Mouse (Mus musculus) liver, embryonic 14.5 days (tissue): ENCODE results near the gene Heatr5a. TPM values are rescaled to one million over a fixed set of nuclear protein-coding genes. Genes with fewer than 3 reads are reported as not detected.
A peak's percentile ranks its signal among the peaks of the same experiment; 100 is the strongest.

Source experiments
- ATAC-seq: fragments of 200-750 bp; cut with Nextera tagmentation; 2 replicates; pipeline ENCODE4 v1.8.0; 2017; ENCODE audit warnings: moderate number of reproducible peaks, mild to moderate bottlenecking, moderate library complexity; ENCODE audit not compliant: insufficient read depth
- DNase-seq, 3 experiments: peaks; one replicate each; pipeline ENCODE4 v3.0.0-alpha.2; 2012 to 2013; ENCODE audit warnings: low read depth in 3 of 3, low spot score in 3 of 3
- H3K27ac ChIP-seq: fragments of 300-500 bp; sonication (generic); 2 replicates; pipeline ENCODE4 v1.5.1; 2014; ENCODE audit warnings: moderate library complexity, mild to moderate bottlenecking, control low read depth, inconsistent platforms
- H3K27me3 ChIP-seq: fragments of 300-500 bp; sonication (generic); 2 replicates; pipeline ENCODE4 v1.6.1; 2014; ENCODE audit warnings: mild to moderate bottlenecking, low read length, moderate library complexity; ENCODE audit not compliant: control insufficient read depth, insufficient read depth
- H3K36me3 ChIP-seq: fragments of 300-500 bp; sonication (generic); replicated peaks from 2 replicates; pipeline ENCODE4 v1.6.1; 2014; ENCODE audit warnings: low read depth; ENCODE audit not compliant: control insufficient read depth, insufficient read depth
- H3K4me1 ChIP-seq, 2 experiments: fragments of 200-500 bp in 1 of 2; fragments of 300-500 bp in 1 of 2; sonication (generic) in 1 of 2; replicated peaks; 2 replicates each; pipeline ENCODE4 v1.6.1; 2012 to 2014; ENCODE audit warnings: antibody characterized with exemption in 1 of 2, inconsistent platforms in 1 of 2, low read length in 1 of 2; ENCODE audit not compliant: control insufficient read depth in 2 of 2, insufficient read depth in 2 of 2
- H3K4me2 ChIP-seq: fragments of 300-500 bp; sonication (generic); 2 replicates; pipeline ENCODE4 v1.6.1; 2014; ENCODE audit warnings: low read depth, mild to moderate bottlenecking, control low read depth, moderate library complexity
- H3K4me3 ChIP-seq, 2 experiments: fragments of 200-500 bp in 1 of 2; fragments of 300-500 bp in 1 of 2; sonication (generic) in 1 of 2; 2 replicates each; pipeline ENCODE4 v1.5.1; 2012 to 2014; ENCODE audit warnings: low read depth in 2 of 2, low read length in 2 of 2, mild to moderate bottlenecking in 2 of 2, control low read depth in 1 of 2, inconsistent platforms in 1 of 2, moderate library complexity in 1 of 2; ENCODE audit not compliant: insufficient read depth in 1 of 2
- H3K9ac ChIP-seq: fragments of 300-500 bp; sonication (generic); replicated peaks from 2 replicates; pipeline ENCODE4 v1.6.1; 2014; ENCODE audit warnings: mild to moderate bottlenecking, control low read depth, moderate library complexity
- H3K9me3 ChIP-seq: fragments of 300-500 bp; sonication (generic); 2 replicates; pipeline ENCODE4 v1.6.1; 2016; ENCODE audit warnings: low read length, mixed read lengths; ENCODE audit not compliant: control insufficient read depth
- CTCF ChIP-seq: IDR thresholded peaks from 2 replicates; pipeline ENCODE4 v1.5.1; 2016; ENCODE audit warnings: antibody characterized with exemption, low read depth, control low read depth
- EP300 ChIP-seq: IDR thresholded peaks from 2 replicates; pipeline ENCODE4 v1.6.1; 2016; ENCODE audit warnings: antibody characterized with exemption, low read depth
- WGBS: fragments of 180-500 bp; shearing (Covaris S2); extraction: QIAGEN DNeasy Blood & Tissue Kit; methylation state at CpG from one replicate; pipeline ENCODE4 v1.1.7; 2014; ENCODE audit not compliant: insufficient replicate concordance; 5-methylcytosine and 5-hydroxymethylcytosine counted together
- polyA plus RNA-seq, 2 experiments: library from polyadenylated mRNA; depleted of rRNA in 1 of 2; stranded (reverse) in 1 of 2; unstranded in 1 of 2; fragments of >200 nt; fragmentation: Nextera tagmentation in 1 of 2; extraction: Ambion mirVana in 1 of 2; gene quantifications; 2 replicates each; pipeline versions ENCODE4 v1.2.1 to v1.2.3; 2012 to 2014

Gene Heatr5a
- polyA plus RNA-seq, 2 experiments, result 5.6 to 8.2 TPM

- Histone ChIP-seq H3K4me2 (no peak overlapping the region), H3K36me3 (peaks cover 13% of the 10 kb centered on the region), H3K27ac (no peak overlapping the region), H3K4me1 (peaks cover 7 to 10% of the 10 kb centered on the region in 2 experiments), H3K4me3 (no peak overlapping the region), H3K9ac (no peak overlapping the region), H3K27me3 (no peaks in the 10 kb centered on the region), H3K9me3 (no peaks in the 10 kb centered on the region)
- ATAC-seq (no peak), DNase-seq (peak; percentile 27 to 52 (median 46))
- WGBS, result 21% methylated on average over 4 of the region's 4 CpGs
- TF ChIP-seq CTCF (peak; percentile 68), EP300 (no peak)
These were observed 30.4 kb upstream of the Heatr5a start for GRCm38 (mm10) chr12:52001544-52001943.

GRCm38 (mm10) chr12:51998366-51998932 lies 27.3 kb upstream of the Heatr5a start:
- WGBS, result 29% methylated on average over 9 of the region's 9 CpGs
- DNase-seq, result peak in 2 of 3 experiments; percentile 33 to 36
- Histone ChIP-seq H3K27ac (peak overlapping the region; percentile 46), H3K4me1 (peaks cover 0 to 9% of the 10 kb centered on the region in 2 experiments; a peak in 3 of 4 replicates), H3K36me3 (peaks cover 11% of the 10 kb centered on the region), H3K9ac (no peak overlapping the region), H3K27me3 (no peaks in the 10 kb centered on the region), H3K4me3 (no peak overlapping the region), H3K9me3 (no peaks in the 10 kb centered on the region), H3K4me2 (peak overlapping the region; percentile 35; the same call in 1 of the 2 replicates)
- peak; percentile 69 for ATAC-seq
- no peak for TF ChIP-seq CTCF
- no peak for TF ChIP-seq EP300

GRCm38 (mm10) chr12:51995738-51996536 lies 24.8 kb upstream of the Heatr5a start:
- Histone ChIP-seq H3K4me1 (peaks cover 0 to 9% of the 10 kb centered on the region in 2 experiments; a peak in 3 of 4 replicates), H3K9me3 (no peaks in the 10 kb centered on the region), H3K4me3 (no peak overlapping the region), H3K36me3 (peaks cover 11% of the 10 kb centered on the region), H3K27me3 (no peaks in the 10 kb centered on the region), H3K4me2 (no peak overlapping the region), H3K9ac (no peak overlapping the region), H3K27ac (no peak overlapping the region)
- WGBS, result 81% methylated on average over 1 of the region's 1 CpGs
- no peak for DNase-seq
- TF ChIP-seq CTCF (no peak), EP300 (no peak)
- no peak for ATAC-seq

GRCm38 (mm10) chr12:51990629-51991028 lies 19.5 kb upstream of the Heatr5a start:
- no peaks in the 10 kb centered on the region for H3K9me3 ChIP-seq
- 73% methylated on average over 2 of the region's 2 CpGs for WGBS
- H3K4me3 ChIP-seq, result no peak overlapping the region
- no peaks in the 10 kb centered on the region for H3K27me3 ChIP-seq
- no peak overlapping the region for H3K9ac ChIP-seq
- ATAC-seq (no peak), DNase-seq (no peak)
- TF ChIP-seq CTCF (no peak), EP300 (no peak)
- H3K36me3 ChIP-seq, result no peaks in the 10 kb centered on the region
- H3K4me1 ChIP-seq, result 0 out of 4 replicates have a peak, but pooled peaks cover 0 to under 1% of the 10 kb centered on the region in 2 experiments
- H3K27ac ChIP-seq, result no peak overlapping the region
- H3K4me2 ChIP-seq, result no peak overlapping the region

- H3K9ac ChIP-seq, result no peak overlapping the region
- H3K27ac ChIP-seq, result no peak overlapping the region
- H3K4me1 ChIP-seq, result 0 out of 4 replicates have a peak, but pooled peaks cover 0 to 2% of the 10 kb centered on the region in 2 experiments
- WGBS, result 65% methylated on average over 5 of the region's 5 CpGs
- no peak for ATAC-seq
- H3K4me3 ChIP-seq, result no peak overlapping the region
- H3K9me3 ChIP-seq, result no peaks in the 10 kb centered on the region
- H3K36me3 ChIP-seq, result no peaks in the 10 kb centered on the region
- no peak for DNase-seq
- no peaks in the 10 kb centered on the region for H3K27me3 ChIP-seq
- no peak overlapping the region for H3K4me2 ChIP-seq
- TF ChIP-seq EP300 (no peak), CTCF (no peak)
These were observed 17.4 kb upstream of the Heatr5a start for GRCm38 (mm10) chr12:51988536-51988935.
